Mouse (Mus musculus) heart, embryonic 14.5 days (tissue): ENCODE measurements at regions not wholly inside any gene's neighbourhood (a gene's known extent, or its start where the extent isn't known, plus 50 kb on each side); places are given as distances from the start of the nearest gene placed in this dataset.

ENCODE experiments used
- ATAC-seq: fragments of 200-750 bp; cut with Nextera tagmentation; 2 replicates; pipeline ENCODE4 v1.8.0; 2017; ENCODE audit warnings: low read depth, moderate TSS enrichment; ENCODE audit not compliant: insufficient number of reproducible peaks, insufficient read depth, low FRiP score
- H3K27ac ChIP-seq, 2 experiments: fragments of 200-500 bp in 1 of 2; fragments of 300-500 bp in 1 of 2; sonication (generic) in 1 of 2; replicated peaks in 1 of 2; 2 replicates each; pipeline ENCODE4 v1.5.1; 2012 to 2014; ENCODE audit warnings: low read depth in 2 of 2, low read length in 2 of 2, control low read depth in 1 of 2, mild to moderate bottlenecking in 1 of 2, mixed read lengths in 1 of 2; ENCODE audit not compliant: control insufficient read depth in 1 of 2, insufficient read depth in 1 of 2
- H3K27me3 ChIP-seq: fragments of 300-500 bp; sonication (generic); 2 replicates; pipeline ENCODE4 v1.6.1; 2014; ENCODE audit warnings: mild to moderate bottlenecking, low read length, control low read depth; ENCODE audit not compliant: control insufficient read depth, insufficient read depth
- H3K36me3 ChIP-seq: fragments of 300-500 bp; sonication (generic); 2 replicates; pipeline ENCODE4 v1.6.1; 2014; ENCODE audit warnings: mild to moderate bottlenecking, control low read depth, low read length, mixed read lengths; ENCODE audit not compliant: control insufficient read depth, insufficient read depth
- H3K4me1 ChIP-seq, 2 experiments: fragments of 200-500 bp in 1 of 2; fragments of 300-500 bp in 1 of 2; sonication (generic) in 1 of 2; 2 replicates each; pipeline ENCODE4 v1.6.1; 2012 to 2014; ENCODE audit warnings: low read length in 2 of 2, control low read depth in 1 of 2, mixed read lengths in 1 of 2; ENCODE audit not compliant: control insufficient read depth in 2 of 2, insufficient read depth in 2 of 2
- H3K4me2 ChIP-seq: fragments of 300-500 bp; sonication (generic); 2 replicates; pipeline ENCODE4 v1.6.1; 2014; ENCODE audit warnings: mild to moderate bottlenecking, low read length
- H3K4me3 ChIP-seq, 2 experiments: fragments of 200-500 bp in 1 of 2; fragments of 300-500 bp in 1 of 2; sonication (generic) in 1 of 2; 2 replicates each; pipeline ENCODE4 v1.5.1; 2012 to 2014; ENCODE audit warnings: low read length in 2 of 2, mild to moderate bottlenecking in 2 of 2, control low read depth in 1 of 2, low read depth in 1 of 2, moderate library complexity in 1 of 2; ENCODE audit not compliant: control insufficient read depth in 1 of 2, insufficient read depth in 1 of 2
- H3K9ac ChIP-seq: fragments of 300-500 bp; sonication (generic); 2 replicates; pipeline ENCODE4 v1.6.1; 2014; ENCODE audit warnings: mild to moderate bottlenecking, low read length
- H3K9me3 ChIP-seq: fragments of 300-500 bp; sonication (generic); 2 replicates; pipeline ENCODE4 v1.6.1; 2016; ENCODE audit warnings: low read length, control low read depth; ENCODE audit not compliant: control insufficient read depth
- WGBS: fragments of 180-500 bp; shearing (Covaris S2); extraction: QIAGEN DNeasy Blood & Tissue Kit; methylation state at CpG from one replicate; pipeline ENCODE4 v1.1.7; 2014; 5-methylcytosine and 5-hydroxymethylcytosine counted together

DNA sequence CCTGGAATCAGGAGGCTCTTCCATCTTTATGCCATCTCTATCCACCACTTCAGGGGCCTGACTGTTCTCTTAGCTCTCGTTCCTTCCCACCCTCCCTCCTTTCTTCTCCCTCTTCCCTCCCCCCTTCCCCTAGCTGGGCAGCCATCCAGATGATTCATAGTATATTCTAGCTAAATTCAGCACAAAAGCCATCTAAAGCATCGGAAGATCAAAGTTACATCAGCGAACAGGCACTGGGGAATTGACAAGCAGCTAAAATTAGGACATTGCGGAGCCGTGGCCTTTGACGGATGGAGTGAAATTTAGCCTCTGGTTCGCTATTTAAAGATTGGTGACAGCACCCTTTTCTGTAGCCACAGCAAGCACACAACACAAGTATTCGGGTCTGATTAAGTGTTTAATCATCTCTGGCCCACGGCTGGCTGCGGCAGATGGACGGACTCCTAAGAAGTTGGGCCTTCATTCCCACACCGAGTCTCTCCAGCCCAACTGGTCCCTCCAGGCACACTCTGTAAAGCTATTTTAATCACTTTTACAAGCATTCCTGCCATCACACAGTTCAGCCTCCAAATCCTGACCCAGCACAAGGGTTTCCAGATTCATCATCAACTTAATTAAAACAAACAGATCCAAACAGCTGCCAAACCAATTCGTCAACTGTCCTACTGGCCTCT lies 163.8 kb downstream of the Auh start:
- Histone ChIP-seq H3K4me3 (no peak overlapping the region), H3K27ac (peak overlapping the region; percentile 75 to 89), H3K9me3 (no peaks in the 10 kb centered on the region), H3K36me3 (no peaks in the 10 kb centered on the region), H3K4me2 (peak overlapping the region; percentile 21), H3K27me3 (no peaks in the 10 kb centered on the region), H3K4me1 (peaks cover 26 to 30% of the 10 kb centered on the region in 2 experiments), H3K9ac (peak overlapping the region; percentile 44)
- ATAC-seq: peak; percentile 51
- 11% methylated on average over 13 of the region's 13 CpGs for WGBS

- Histone ChIP-seq H3K9me3 (no peaks in the 10 kb centered on the region), H3K4me1 (peaks cover 26 to 30% of the 10 kb centered on the region in 2 experiments), H3K9ac (peak overlapping the region; percentile 22; the same call in 1 of the 2 replicates), H3K4me2 (peak overlapping the region; percentile 21), H3K36me3 (no peaks in the 10 kb centered on the region), H3K27ac (peak overlapping the region; percentile 75 to 89), H3K27me3 (no peaks in the 10 kb centered on the region), H3K4me3 (no peak overlapping the region)
- WGBS: 68% methylated on average over 2 of the region's 2 CpGs
- ATAC-seq: no peak
Measured at GRCm38 (mm10) chr13:52766236-52766635, 163.2 kb downstream of the Auh start.

GRCm38 (mm10) chr13:52769956-52770355 lies 159.5 kb downstream of the Auh start:
- 39% methylated on average over 8 of the region's 8 CpGs for WGBS
- H3K4me1 ChIP-seq: peaks cover 23 to 27% of the 10 kb centered on the region in 2 experiments
- H3K27ac ChIP-seq: no peak overlapping the region
- H3K9ac ChIP-seq: no peak overlapping the region
- no peak for ATAC-seq
- no peaks in the 10 kb centered on the region for H3K36me3 ChIP-seq
- H3K4me2 ChIP-seq: 0 out of 2 replicates have a peak overlapping the region, but pooled peaks have one; percentile 3
- H3K9me3 ChIP-seq: no peaks in the 10 kb centered on the region
- H3K27me3 ChIP-seq: no peaks in the 10 kb centered on the region
- H3K4me3 ChIP-seq: no peak overlapping the region

DNA sequence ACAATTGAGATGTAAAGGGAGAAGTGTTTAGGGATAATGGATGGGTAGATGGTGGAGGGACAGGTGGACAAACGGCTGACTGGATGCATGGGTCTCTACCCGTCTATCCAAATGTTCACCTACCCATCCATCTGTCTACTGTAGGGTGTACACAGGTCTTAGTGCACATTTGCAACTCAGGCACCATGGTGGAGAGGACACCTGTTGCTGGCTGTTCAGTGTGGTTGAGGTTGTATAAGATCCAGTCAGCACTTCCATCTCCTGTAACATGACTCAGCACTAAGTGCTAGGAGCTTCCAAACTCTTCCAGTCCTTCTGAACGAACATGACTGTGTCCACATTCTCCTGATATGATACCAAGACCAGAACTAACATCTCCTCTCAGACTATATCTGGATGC lies 158.0 kb downstream of the Auh start:
- Histone ChIP-seq H3K4me3 (no peak overlapping the region), H3K27me3 (no peaks in the 10 kb centered on the region), H3K36me3 (no peaks in the 10 kb centered on the region), H3K9ac (no peak overlapping the region), H3K27ac (no peak overlapping the region), H3K4me2 (no peak overlapping the region), H3K4me1 (peaks cover 12 to 15% of the 10 kb centered on the region in 2 experiments), H3K9me3 (no peaks in the 10 kb centered on the region)
- 83% methylated on average over 3 of the region's 3 CpGs for WGBS
- no peak for ATAC-seq

DNA sequence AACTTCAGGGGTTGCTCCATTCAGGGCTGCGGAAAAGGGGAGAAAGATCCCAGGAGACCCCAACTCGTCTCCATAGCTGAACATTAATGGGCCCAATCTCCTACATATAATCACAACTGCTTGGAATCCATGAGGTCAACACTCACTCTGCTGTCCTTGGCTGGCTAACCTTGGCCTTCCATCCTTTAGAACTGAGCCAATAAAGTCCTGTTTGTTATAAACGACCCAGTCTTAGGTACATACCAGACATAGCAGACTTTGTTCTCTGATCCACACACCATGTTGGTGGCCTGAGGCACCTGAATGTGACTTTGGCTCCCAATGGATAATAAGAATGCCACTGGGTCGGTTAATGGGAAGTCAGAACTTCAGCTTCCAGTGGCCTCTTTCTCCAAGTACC lies 157.4 kb downstream of the Auh start:
- no peak overlapping the region for H3K4me2 ChIP-seq
- ATAC-seq: no peak
- WGBS: 77% methylated on average over 4 of the region's 4 CpGs
- H3K27me3 ChIP-seq: no peaks in the 10 kb centered on the region
- no peak overlapping the region for H3K27ac ChIP-seq
- H3K9me3 ChIP-seq: no peaks in the 10 kb centered on the region
- no peaks in the 10 kb centered on the region for H3K36me3 ChIP-seq
- H3K9ac ChIP-seq: no peak overlapping the region
- no peak overlapping the region for H3K4me3 ChIP-seq
- H3K4me1 ChIP-seq: peaks cover 13 to 14% of the 10 kb centered on the region in 2 experiments

DNA sequence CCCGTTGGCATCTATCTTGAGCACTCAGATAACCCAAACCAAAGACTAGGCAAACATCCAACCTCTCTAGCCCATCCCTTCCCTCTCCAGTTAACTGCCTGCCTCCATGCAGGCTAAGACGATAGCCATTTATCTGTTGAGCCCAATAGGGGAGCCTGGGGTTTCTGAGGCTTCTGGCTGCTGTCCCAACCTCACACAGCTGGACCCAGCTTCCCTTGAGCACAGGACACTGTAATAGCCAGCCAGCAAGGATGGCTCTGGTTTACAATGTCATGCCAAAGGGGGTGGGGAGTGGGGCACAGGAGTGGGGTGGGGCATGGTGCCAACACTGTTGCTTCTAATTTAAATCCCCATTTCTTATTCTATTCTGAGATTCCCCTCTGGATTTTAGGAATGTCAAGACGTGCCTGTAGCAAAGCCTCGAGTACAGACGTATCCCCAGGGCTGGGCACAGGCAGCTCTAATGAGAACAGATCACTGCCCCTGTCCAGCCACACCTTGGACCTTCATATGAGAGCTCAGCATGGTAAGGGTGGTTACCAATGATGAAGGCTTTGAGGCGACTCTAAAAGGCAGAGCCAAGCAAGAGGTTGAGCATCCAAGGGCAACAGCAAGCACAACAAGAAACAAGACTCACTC lies 152.0 kb downstream of the Auh start:
- no peaks in the 10 kb centered on the region for H3K36me3 ChIP-seq
- H3K9ac ChIP-seq: no peak overlapping the region
- H3K27me3 ChIP-seq: no peaks in the 10 kb centered on the region
- WGBS: 49% methylated on average over 6 of the region's 6 CpGs
- ATAC-seq: peak; percentile 69; the same call in 1 of the 2 replicates
- peaks cover 19 to 24% of the 10 kb centered on the region in 2 experiments for H3K4me1 ChIP-seq
- H3K4me2 ChIP-seq: no peak overlapping the region
- no peaks in the 10 kb centered on the region for H3K9me3 ChIP-seq
- H3K4me3 ChIP-seq: no peak overlapping the region
- H3K27ac ChIP-seq: 0 out of 4 replicates have a peak overlapping the region, but pooled peaks have one; percentile 15 to 19

- Histone ChIP-seq H3K27ac (no peak overlapping the region), H3K36me3 (no peaks in the 10 kb centered on the region), H3K4me1 (peaks cover 19 to 24% of the 10 kb centered on the region in 2 experiments), H3K9me3 (no peaks in the 10 kb centered on the region), H3K4me2 (no peak overlapping the region), H3K27me3 (no peaks in the 10 kb centered on the region), H3K4me3 (no peak overlapping the region), H3K9ac (peak overlapping the region; percentile 21; the same call in 1 of the 2 replicates)
- ATAC-seq: no peak
- 32% methylated on average over 4 of the region's 4 CpGs for WGBS
Measured at GRCm38 (mm10) chr13:52778848-52779247, 150.6 kb downstream of the Auh start.
